Mouse (Mus musculus) monocyte, adult 5-6 weeks (primary cell): ENCODE measurements around the gene Stk11. TPM values are rescaled to one million over a fixed set of nuclear protein-coding genes. Genes with fewer than 3 reads are reported as not detected.
A peak's percentile ranks its signal among the peaks of the same experiment; 100 is the strongest.

Experiments
- ATAC-seq: fragments of 153-309, 156-312 bp; replicated peaks from 2 replicates; pipeline ENCODE4 v1.8.0; 2017; ENCODE audit warnings: mild to moderate bottlenecking; ENCODE audit not compliant: low TSS enrichment, insufficient number of reproducible peaks, severe bottlenecking, poor library complexity, low FRiP score
- total RNA-seq: library from RNA; stranded (forward); fragments of 200-1000, 200-491, 200-594 nt; gene quantifications from 3 replicates; pipeline ENCODE4 v1.2.3, GENCODE M21; 2017

Gene Stk11
- total RNA-seq: 155 to 177 TPM (median 155 TPM) in 3 replicates

GRCm38 (mm10) chr10:80115290-80115943 is at the start of gene Stk11:
Stk11 (plus strand) TSS chr10:80115803.
- ATAC-seq: peak; percentile 84

- no peak for ATAC-seq
Measured at GRCm38 (mm10) chr10:80069251-80069650, 46.4 kb upstream of the Stk11 start.

GRCm38 (mm10) chr10:80069948-80070450 is 45.6 kb upstream of the Stk11 start:
- no peak for ATAC-seq

GRCm38 (mm10) chr10:80070837-80071515 is 44.6 kb upstream of the Stk11 start:
- 0 out of 2 replicates have a peak, but pooled peaks have one; percentile 6 for ATAC-seq

GRCm38 (mm10) chr10:80071516-80071900 is 44.1 kb upstream of the Stk11 start:
- ATAC-seq: no peak

GRCm38 (mm10) chr10:80072623-80073489 is 42.7 kb upstream of the Stk11 start:
- no peak for ATAC-seq

GRCm38 (mm10) chr10:80074813-80075601 is 40.6 kb upstream of the Stk11 start:
- ATAC-seq: peak; percentile 85

GRCm38 (mm10) chr10:80075924-80076323 is 39.7 kb upstream of the Stk11 start:
- no peak for ATAC-seq

GRCm38 (mm10) chr10:80076386-80076785 is 39.2 kb upstream of the Stk11 start:
- no peak for ATAC-seq

- no peak for ATAC-seq
Measured at GRCm38 (mm10) chr10:80077312-80077711, 38.3 kb upstream of the Stk11 start.

- no peak for ATAC-seq
Measured at GRCm38 (mm10) chr10:80078366-80078765, 37.2 kb upstream of the Stk11 start.

- ATAC-seq: no peak
Measured at GRCm38 (mm10) chr10:80080396-80081070, 35.1 kb upstream of the Stk11 start.

- no peak for ATAC-seq
Measured at GRCm38 (mm10) chr10:80081075-80081474, 34.5 kb upstream of the Stk11 start.

GRCm38 (mm10) chr10:80084817-80085487 is 30.7 kb upstream of the Stk11 start:
- ATAC-seq: no peak

GRCm38 (mm10) chr10:80086847-80087246 is 28.8 kb upstream of the Stk11 start:
- peak; percentile 74 for ATAC-seq

- ATAC-seq: peak; percentile 50
Measured at GRCm38 (mm10) chr10:80087483-80087882, 28.1 kb upstream of the Stk11 start.

- no peak for ATAC-seq
Measured at GRCm38 (mm10) chr10:80089146-80089545, 26.5 kb upstream of the Stk11 start.
